Mouse (Mus musculus): ENCODE results near the gene Afap1l2. TPM values are rescaled to one million over a fixed set of nuclear protein-coding genes. Genes with fewer than 3 reads are reported as not detected.
A peak's percentile ranks its signal among the peaks of the same experiment; 100 is the strongest.

The Afap1l2 gene
- total and polyA plus RNA-seq, 2 experiments from 2014 or later, result 8.1 to 15.3 TPM

- H3K9me3 ChIP-seq (ENCODE audit: low read length), result no peaks in the 10 kb centered on the region
- no peaks in the 10 kb centered on the region for H3K36me3 ChIP-seq (ENCODE audit: insufficient read depth, low read length)
- H3K9ac ChIP-seq (replicated peaks; ENCODE audit: low read length, poor library complexity, severe bottlenecking), result no peak overlapping the region
- H3K27ac ChIP-seq (ENCODE audit: low read depth, low read length), result no peak overlapping the region
- no peaks in the 10 kb centered on the region for H3K27me3 ChIP-seq (ENCODE audit: insufficient read depth, low read length)
- H3K4me3 ChIP-seq (ENCODE audit: low read depth, low read length), result no peak overlapping the region
- H3K4me2 ChIP-seq (ENCODE audit: low read depth, low read length, poor library complexity, severe bottlenecking), result no peak overlapping the region
- WGBS, result 63% methylated on average over 5 of the region's 5 CpGs
- TF ChIP-seq CTCF (IDR thresholded peaks at IDR 0.05), result no peak
- no peaks in the 10 kb centered on the region for H3K4me1 ChIP-seq (ENCODE audit: insufficient read depth, low read length)
- DNase-seq (ENCODE audit: low spot score), result no peak
- no peak for ATAC-seq (ENCODE audit: low FRiP score)
Observed at GRCm38 (mm10) chr19:56963876-56964275, 44.2 kb downstream of the Afap1l2 start.

GRCm38 (mm10) chr19:56959601-56960000 is 48.4 kb downstream of the Afap1l2 start:
- no peak for TF ChIP-seq CTCF (IDR thresholded peaks at IDR 0.05)

DNA sequence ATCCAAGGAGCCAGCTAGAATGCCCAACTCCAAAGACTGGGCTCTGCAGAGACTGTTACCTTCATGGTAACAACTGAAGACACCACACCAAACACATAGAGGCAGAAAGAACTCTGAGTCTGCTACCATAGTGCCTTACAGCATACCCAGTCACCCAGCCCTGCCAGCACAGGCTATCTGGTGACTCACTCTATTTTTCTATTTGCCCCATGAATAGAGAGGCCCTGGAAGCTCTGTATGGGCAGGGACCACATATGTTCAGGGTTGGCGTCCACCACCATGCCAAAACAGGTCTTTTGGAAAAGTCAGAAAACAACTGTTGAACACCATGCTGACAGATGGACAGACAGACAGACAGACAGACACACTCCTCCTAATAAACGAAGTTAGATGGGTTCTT is 49.0 kb downstream of the Afap1l2 start:
- 82% methylated on average over 2 of the region's 2 CpGs for WGBS
- DNase-seq (ENCODE audit: low spot score), result no peak

More at GRCm38 (mm10) chr19:56959601-56960000, 48.4 kb downstream of the Afap1l2 start:
- Histone ChIP-seq H3K9me3 (ENCODE audit: low read length) (no peaks in the 10 kb centered on the region), H3K27me3 (ENCODE audit: insufficient read depth, low read length) (no peaks in the 10 kb centered on the region), H3K27ac (ENCODE audit: low read depth, low read length) (no peak overlapping the region), H3K36me3 (ENCODE audit: insufficient read depth, low read length) (no peaks in the 10 kb centered on the region), H3K9ac (replicated peaks; ENCODE audit: low read length, poor library complexity, severe bottlenecking) (no peak overlapping the region), H3K4me1 (ENCODE audit: insufficient read depth, low read length) (0 out of 2 replicates have a peak, but pooled peaks cover 3% of the 10 kb centered on the region), H3K4me2 (ENCODE audit: low read depth, low read length, poor library complexity, severe bottlenecking) (no peak overlapping the region), H3K4me3 (ENCODE audit: low read depth, low read length) (no peak overlapping the region)
- 82% methylated on average over 3 of the region's 3 CpGs for WGBS
- DNase-seq (ENCODE audit: low spot score) (no peak), ATAC-seq (ENCODE audit: low FRiP score) (no peak)

DNA sequence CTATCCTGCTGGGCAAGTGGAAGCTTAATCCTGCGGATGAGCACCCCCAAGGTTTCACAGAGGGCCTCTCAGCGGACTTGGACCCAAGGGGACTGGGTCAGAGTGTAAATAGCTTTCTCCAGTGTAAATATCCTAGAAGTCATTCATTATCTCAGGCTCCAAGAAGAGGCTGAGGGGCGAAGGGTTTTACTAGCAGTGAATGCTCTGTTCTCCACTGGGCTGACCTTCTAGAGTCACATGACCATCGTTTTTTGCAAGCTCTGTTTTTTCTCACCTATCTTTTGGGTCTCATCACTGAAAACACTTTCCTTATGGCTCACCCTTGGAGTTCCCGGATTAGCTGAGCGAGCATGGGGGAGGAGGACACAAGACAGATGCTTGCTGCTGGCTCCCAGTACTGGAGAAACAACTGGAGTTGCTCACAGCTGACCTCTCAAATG is 49.4 kb downstream of the Afap1l2 start:
- Histone ChIP-seq H3K4me3 (ENCODE audit: low read depth, low read length) (no peak overlapping the region), H3K9me3 (ENCODE audit: low read length) (no peaks in the 10 kb centered on the region), H3K27me3 (ENCODE audit: insufficient read depth, low read length) (no peaks in the 10 kb centered on the region), H3K36me3 (ENCODE audit: insufficient read depth, low read length) (no peaks in the 10 kb centered on the region), H3K4me2 (ENCODE audit: low read depth, low read length, poor library complexity, severe bottlenecking) (no peak overlapping the region), H3K9ac (replicated peaks; ENCODE audit: low read length, poor library complexity, severe bottlenecking) (no peak overlapping the region), H3K27ac (ENCODE audit: low read depth, low read length) (no peak overlapping the region), H3K4me1 (ENCODE audit: insufficient read depth, low read length) (0 out of 2 replicates have a peak, but pooled peaks cover 3% of the 10 kb centered on the region)
- ATAC-seq (ENCODE audit: low FRiP score), result no peak
- DNase-seq (ENCODE audit: low spot score), result no peak
- 66% methylated on average over 6 of the region's 6 CpGs for WGBS
- TF ChIP-seq CTCF (IDR thresholded peaks at IDR 0.05), result no peak

More for the DNA sequence above, 49.0 kb downstream of the Afap1l2 start:
- Histone ChIP-seq H3K27ac (ENCODE audit: low read depth, low read length) (no peak overlapping the region), H3K4me3 (ENCODE audit: low read depth, low read length) (no peak overlapping the region), H3K9me3 (ENCODE audit: low read length) (no peaks in the 10 kb centered on the region), H3K4me1 (ENCODE audit: insufficient read depth, low read length) (0 out of 2 replicates have a peak, but pooled peaks cover 3% of the 10 kb centered on the region), H3K9ac (replicated peaks; ENCODE audit: low read length, poor library complexity, severe bottlenecking) (no peak overlapping the region), H3K27me3 (ENCODE audit: insufficient read depth, low read length) (no peaks in the 10 kb centered on the region), H3K4me2 (ENCODE audit: low read depth, low read length, poor library complexity, severe bottlenecking) (no peak overlapping the region), H3K36me3 (ENCODE audit: insufficient read depth, low read length) (no peaks in the 10 kb centered on the region)
- no peak for TF ChIP-seq CTCF (IDR thresholded peaks at IDR 0.05)
- ATAC-seq (ENCODE audit: low FRiP score), result no peak

- no peak overlapping the region for H3K9ac ChIP-seq (replicated peaks; ENCODE audit: low read length, poor library complexity, severe bottlenecking)
- DNase-seq (ENCODE audit: low spot score) (no peak), ATAC-seq (ENCODE audit: low FRiP score) (no peak)
- H3K9me3 ChIP-seq (ENCODE audit: low read length), result no peaks in the 10 kb centered on the region
- TF ChIP-seq CTCF (IDR thresholded peaks at IDR 0.05), result no peak
- 0 out of 2 replicates have a peak, but pooled peaks cover 3% of the 10 kb centered on the region for H3K4me1 ChIP-seq (ENCODE audit: insufficient read depth, low read length)
- no peaks in the 10 kb centered on the region for H3K27me3 ChIP-seq (ENCODE audit: insufficient read depth, low read length)
- WGBS, result 76% methylated on average over 4 of the region's 4 CpGs
- no peak overlapping the region for H3K4me2 ChIP-seq (ENCODE audit: low read depth, low read length, poor library complexity, severe bottlenecking)
- H3K4me3 ChIP-seq (ENCODE audit: low read depth, low read length), result no peak overlapping the region
- no peak overlapping the region for H3K27ac ChIP-seq (ENCODE audit: low read depth, low read length)
- H3K36me3 ChIP-seq (ENCODE audit: insufficient read depth, low read length), result no peaks in the 10 kb centered on the region
Observed at GRCm38 (mm10) chr19:56958011-56958410, 50.0 kb downstream of the Afap1l2 start.

DNA sequence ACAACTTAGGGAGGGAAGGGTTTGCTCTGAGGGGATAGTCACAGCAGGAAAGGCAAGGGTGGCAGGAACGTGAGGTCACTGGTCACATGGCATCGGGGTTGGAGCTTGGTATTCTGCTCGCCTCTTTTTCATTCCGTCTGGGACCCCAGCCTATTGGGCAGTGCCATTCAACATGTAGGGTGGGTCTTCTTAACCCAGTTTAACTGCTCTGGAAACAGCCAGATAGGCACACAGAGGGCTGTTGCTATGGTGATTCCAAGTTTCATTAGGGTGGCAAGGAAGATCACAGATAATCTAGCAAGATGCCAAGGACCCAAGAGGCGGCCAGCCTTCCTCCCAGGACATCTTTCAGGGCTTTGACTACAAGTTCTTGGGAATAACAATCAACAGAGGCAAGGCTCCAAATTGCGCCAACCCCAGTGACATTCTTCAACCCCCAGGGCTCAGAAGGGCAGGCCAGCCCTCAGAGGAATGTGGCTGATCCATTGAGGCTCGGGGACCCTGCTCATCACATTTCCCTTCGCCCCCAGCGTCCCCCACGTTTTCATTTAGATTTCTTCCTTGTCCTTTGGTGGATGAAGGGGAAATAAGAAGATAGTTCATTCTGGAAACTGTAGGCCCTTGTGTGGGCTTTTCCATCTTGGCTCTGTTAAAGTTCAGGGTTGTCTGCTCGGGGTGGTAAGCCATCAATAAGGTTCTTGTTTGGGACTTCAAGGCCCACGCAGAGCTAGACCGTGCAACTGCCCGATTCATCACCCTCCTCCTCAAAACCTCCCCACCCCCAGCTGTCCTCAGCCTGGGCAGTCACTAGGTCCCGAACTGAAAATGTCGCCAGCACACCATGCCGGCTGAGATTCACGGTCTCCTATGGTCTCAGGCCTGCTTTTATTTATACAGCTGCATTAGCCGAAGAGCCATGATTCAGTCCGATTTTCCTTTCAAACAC is 52.2 kb downstream of the Afap1l2 start:
- Histone ChIP-seq H3K9ac (replicated peaks; ENCODE audit: low read length, poor library complexity, severe bottlenecking) (no peak overlapping the region), H3K9me3 (ENCODE audit: low read length) (no peaks in the 10 kb centered on the region), H3K36me3 (ENCODE audit: insufficient read depth, low read length) (no peaks in the 10 kb centered on the region), H3K27ac (ENCODE audit: low read depth, low read length) (0 out of 2 replicates have a peak overlapping the region, but pooled peaks have one; percentile 14), H3K27me3 (ENCODE audit: insufficient read depth, low read length) (no peaks in the 10 kb centered on the region), H3K4me3 (ENCODE audit: low read depth, low read length) (no peak overlapping the region), H3K4me2 (ENCODE audit: low read depth, low read length, poor library complexity, severe bottlenecking) (no peak overlapping the region), H3K4me1 (ENCODE audit: insufficient read depth, low read length) (0 out of 2 replicates have a peak, but pooled peaks cover 3% of the 10 kb centered on the region)
- WGBS, result 77% methylated on average over 20 of the region's 20 CpGs
- DNase-seq (ENCODE audit: low spot score) (peak; percentile 56), ATAC-seq (ENCODE audit: low FRiP score) (peak; percentile 52; the same call in 1 of the 2 replicates)
- no peak for TF ChIP-seq CTCF (IDR thresholded peaks at IDR 0.05)

All from midbrain, postnatal 0 days (tissue).